Mouse (Mus musculus): ENCODE measurements at regions not wholly inside any gene's neighbourhood (a gene's known extent, or its start where the extent isn't known, plus 50 kb on each side); places are given as distances from the start of the nearest gene placed in this dataset.

DNA sequence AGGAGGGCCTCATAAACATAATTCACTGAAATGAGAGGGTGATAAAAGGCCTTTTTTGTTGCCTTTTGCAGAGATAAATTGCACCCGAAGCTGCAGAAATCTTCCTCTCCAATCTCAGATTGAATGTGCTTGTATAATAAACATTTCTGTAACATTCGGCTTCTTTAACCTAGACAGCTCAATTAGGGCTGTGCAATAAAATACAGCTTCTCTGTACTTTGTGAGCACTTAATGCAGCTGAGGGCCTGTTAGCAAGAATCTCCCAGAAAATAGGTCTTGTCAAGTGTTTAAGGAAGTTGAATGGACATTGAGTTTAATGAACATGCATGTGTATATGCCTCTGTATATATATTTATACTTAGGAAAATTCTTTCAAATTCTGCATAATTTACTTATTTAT lies 217.8 kb downstream of the D3Ertd751e start:
- Histone ChIP-seq H3K36me3 (ENCODE audit: insufficient read depth) (no peaks in the 10 kb centered on the region), H3K27ac (ENCODE audit: low read depth) (no peak overlapping the region), H3K4me1 (ENCODE audit: insufficient read depth) (no peaks in the 10 kb centered on the region), H3K9me3 (ENCODE audit: low read depth, low read length) (no peaks in the 10 kb centered on the region), H3K4me2 (no peak overlapping the region), H3K27me3 (ENCODE audit: insufficient read depth, low read length) (no peaks in the 10 kb centered on the region), H3K4me3 (ENCODE audit: low read depth, low read length) (no peak overlapping the region), H3K9ac (no peak overlapping the region)
- no peak for DNase-seq
- no peak for TF ChIP-seq CTCF (IDR thresholded peaks at IDR 0.05; ENCODE audit: low read depth)
- no peak for ATAC-seq (ENCODE audit: insufficient read depth)
- WGBS, result 48% methylated on average over 2 of the region's 2 CpGs

DNA sequence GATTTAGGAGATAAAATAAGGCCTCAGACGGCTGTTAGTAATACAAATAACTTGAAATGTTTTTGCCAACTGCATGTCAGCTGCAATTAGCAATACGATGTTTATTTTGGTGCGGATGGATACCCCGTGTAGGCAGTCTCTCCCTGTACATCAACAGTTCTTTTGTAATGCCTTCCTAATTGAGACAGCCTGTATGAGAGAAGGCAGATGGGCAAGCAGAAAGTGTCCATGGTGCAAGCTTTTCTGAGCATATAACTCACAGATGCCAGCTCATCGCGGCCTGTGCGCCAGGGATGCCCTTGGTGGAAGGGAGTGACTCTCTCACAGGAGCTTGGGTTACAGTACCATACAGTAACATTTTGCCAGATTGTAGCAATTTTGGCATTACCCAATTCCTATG lies 220.5 kb downstream of the D3Ertd751e start:
- no peaks in the 10 kb centered on the region for H3K36me3 ChIP-seq (ENCODE audit: insufficient read depth)
- H3K4me2 ChIP-seq, result no peak overlapping the region
- no peak for ATAC-seq (ENCODE audit: insufficient read depth)
- no peaks in the 10 kb centered on the region for H3K9me3 ChIP-seq (ENCODE audit: low read depth, low read length)
- DNase-seq, result no peak
- 74% methylated on average over 7 of the region's 7 CpGs for WGBS
- no peaks in the 10 kb centered on the region for H3K27me3 ChIP-seq (ENCODE audit: insufficient read depth, low read length)
- no peak overlapping the region for H3K27ac ChIP-seq (ENCODE audit: low read depth)
- H3K4me3 ChIP-seq (ENCODE audit: low read depth, low read length), result no peak overlapping the region
- no peaks in the 10 kb centered on the region for H3K4me1 ChIP-seq (ENCODE audit: insufficient read depth)
- no peak for TF ChIP-seq CTCF (IDR thresholded peaks at IDR 0.05; ENCODE audit: low read depth)
- no peak overlapping the region for H3K9ac ChIP-seq

- no peak for ATAC-seq (ENCODE audit: insufficient read depth)
- Histone ChIP-seq H3K4me3 (ENCODE audit: low read depth, low read length) (no peak overlapping the region), H3K27ac (ENCODE audit: low read depth) (no peak overlapping the region), H3K4me2 (no peak overlapping the region), H3K9ac (no peak overlapping the region), H3K27me3 (ENCODE audit: insufficient read depth, low read length) (no peaks in the 10 kb centered on the region), H3K4me1 (ENCODE audit: insufficient read depth) (no peaks in the 10 kb centered on the region), H3K9me3 (ENCODE audit: low read depth, low read length) (no peaks in the 10 kb centered on the region), H3K36me3 (ENCODE audit: insufficient read depth) (no peaks in the 10 kb centered on the region)
- WGBS, result 59% methylated on average over 5 of the region's 5 CpGs
- DNase-seq, result no peak
- no peak for TF ChIP-seq CTCF (IDR thresholded peaks at IDR 0.05; ENCODE audit: low read depth)
Measured at GRCm38 (mm10) chr3:42006672-42007265, 264.4 kb downstream of the D3Ertd751e start.

- no peaks in the 10 kb centered on the region for H3K4me1 ChIP-seq (ENCODE audit: insufficient read depth)
- H3K27me3 ChIP-seq (ENCODE audit: insufficient read depth, low read length), result no peaks in the 10 kb centered on the region
- H3K27ac ChIP-seq (ENCODE audit: low read depth), result no peak overlapping the region
- no peak overlapping the region for H3K4me2 ChIP-seq
- no peak for DNase-seq
- no peaks in the 10 kb centered on the region for H3K36me3 ChIP-seq (ENCODE audit: insufficient read depth)
- no peak overlapping the region for H3K4me3 ChIP-seq (ENCODE audit: low read depth, low read length)
- WGBS, result 70% methylated on average over 5 of the region's 5 CpGs
- no peak overlapping the region for H3K9ac ChIP-seq
- no peaks in the 10 kb centered on the region for H3K9me3 ChIP-seq (ENCODE audit: low read depth, low read length)
- no peak for ATAC-seq (ENCODE audit: insufficient read depth)
- TF ChIP-seq CTCF (IDR thresholded peaks at IDR 0.05; ENCODE audit: low read depth), result no peak
Measured at GRCm38 (mm10) chr3:42023187-42023586, 280.8 kb downstream of the D3Ertd751e start.

DNA sequence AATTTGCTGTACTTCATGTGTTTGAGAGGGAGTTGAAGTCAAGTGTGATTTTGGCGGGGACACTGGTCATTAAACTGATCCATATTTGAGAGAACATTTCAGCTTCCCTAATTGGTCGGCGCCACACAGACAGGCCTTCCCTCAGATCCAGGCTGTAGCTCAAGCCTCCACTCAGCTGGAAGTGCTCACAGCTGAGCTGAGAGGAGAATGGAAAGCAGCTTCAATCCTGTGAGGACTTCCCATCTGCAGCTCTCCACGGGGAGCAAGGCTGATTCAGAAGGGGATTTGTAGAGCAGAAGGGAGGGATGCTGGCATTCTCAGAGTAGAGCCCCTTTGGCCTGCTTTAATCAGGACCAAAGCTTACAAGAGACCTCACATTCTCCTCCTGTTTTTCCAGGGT lies 297.2 kb downstream of the D3Ertd751e start:
- WGBS, result 25% methylated on average over 4 of the region's 4 CpGs

DNA sequence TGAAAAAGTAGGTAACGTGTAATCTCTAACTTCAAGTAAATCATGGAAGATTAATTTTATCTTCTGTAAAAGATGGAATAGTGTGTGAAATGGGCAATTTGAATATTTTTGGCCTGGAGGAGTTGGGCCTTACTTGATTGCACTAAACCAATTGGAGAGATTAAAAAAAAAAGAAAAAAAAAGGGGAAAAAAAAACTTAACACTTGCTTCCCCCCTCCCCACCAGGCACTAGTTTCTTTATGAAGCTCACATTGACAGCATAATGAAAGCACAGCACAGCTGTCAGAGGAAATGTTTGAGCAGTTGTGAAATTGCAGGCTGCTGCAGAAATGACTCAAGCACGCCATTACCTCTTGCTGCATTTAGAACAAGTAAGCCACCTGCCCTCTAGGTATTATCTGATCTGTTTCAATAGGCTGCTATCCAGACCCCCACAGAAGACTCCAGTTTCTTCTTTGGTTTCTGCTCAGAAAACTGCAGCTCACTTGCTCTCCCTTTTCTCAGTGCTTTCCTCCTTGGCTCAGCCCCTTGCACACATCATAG lies 297.9 kb downstream of the D3Ertd751e start:
- Histone ChIP-seq H3K9me3 (ENCODE audit: low read depth, low read length) (no peaks in the 10 kb centered on the region), H3K4me3 (ENCODE audit: low read depth, low read length) (no peak overlapping the region), H3K4me1 (ENCODE audit: insufficient read depth) (no peaks in the 10 kb centered on the region), H3K9ac (no peak overlapping the region), H3K36me3 (ENCODE audit: insufficient read depth) (no peaks in the 10 kb centered on the region), H3K27me3 (ENCODE audit: insufficient read depth, low read length) (no peaks in the 10 kb centered on the region), H3K27ac (ENCODE audit: low read depth) (no peak overlapping the region), H3K4me2 (no peak overlapping the region)
- WGBS, result 54% methylated on average over 2 of the region's 2 CpGs
- DNase-seq (no peak), ATAC-seq (ENCODE audit: insufficient read depth) (no peak)
- no peak for TF ChIP-seq CTCF (IDR thresholded peaks at IDR 0.05; ENCODE audit: low read depth)

More for the DNA sequence above, 297.2 kb downstream of the D3Ertd751e start:
- TF ChIP-seq CTCF (IDR thresholded peaks at IDR 0.05; ENCODE audit: low read depth), result no peak
- DNase-seq (no peak), ATAC-seq (ENCODE audit: insufficient read depth) (no peak)
- Histone ChIP-seq H3K4me1 (ENCODE audit: insufficient read depth) (no peaks in the 10 kb centered on the region), H3K27me3 (ENCODE audit: insufficient read depth, low read length) (no peaks in the 10 kb centered on the region), H3K36me3 (ENCODE audit: insufficient read depth) (no peaks in the 10 kb centered on the region), H3K9ac (no peak overlapping the region), H3K4me2 (no peak overlapping the region), H3K4me3 (ENCODE audit: low read depth, low read length) (no peak overlapping the region), H3K27ac (ENCODE audit: low read depth) (no peak overlapping the region), H3K9me3 (ENCODE audit: low read depth, low read length) (no peaks in the 10 kb centered on the region)

GRCm38 (mm10) chr3:42040959-42041358 lies 298.5 kb downstream of the D3Ertd751e start:
- Histone ChIP-seq H3K9me3 (ENCODE audit: low read depth, low read length) (no peaks in the 10 kb centered on the region), H3K4me1 (ENCODE audit: insufficient read depth) (no peaks in the 10 kb centered on the region), H3K9ac (no peak overlapping the region), H3K4me3 (ENCODE audit: low read depth, low read length) (no peak overlapping the region), H3K36me3 (ENCODE audit: insufficient read depth) (no peaks in the 10 kb centered on the region), H3K4me2 (no peak overlapping the region), H3K27me3 (ENCODE audit: insufficient read depth, low read length) (no peaks in the 10 kb centered on the region), H3K27ac (ENCODE audit: low read depth) (no peak overlapping the region)
- ATAC-seq (ENCODE audit: insufficient read depth) (no peak), DNase-seq (no peak)
- no peak for TF ChIP-seq CTCF (IDR thresholded peaks at IDR 0.05; ENCODE audit: low read depth)
- WGBS, result 93% methylated on average over 2 of the region's 2 CpGs
